Mouse (Mus musculus) left cerebral cortex, adult 2 months (tissue): ENCODE results near the gene P4hb. TPM values are rescaled to one million over a fixed set of nuclear protein-coding genes. Genes with fewer than 3 reads are reported as not detected.

Source experiments
- DNase-seq, 2 experiments: peaks; one replicate each; pipeline ENCODE4 v3.0.0; 2021 to 2022; ENCODE audit warnings: low spot score in 2 of 2, mixed read lengths in 1 of 2; ENCODE audit errors: extremely low spot score in 1 of 2
- H3K27ac ChIP-seq: fragments of 200-600 bp; 2 replicates; pipeline ENCODE4 v1.8.1; 2022
- H3K4me3 ChIP-seq: fragments of 200-600 bp; 2 replicates; pipeline ENCODE4 v1.8.1; 2022
- CTCF ChIP-seq: fragments of 200-600 bp; IDR thresholded peaks from 2 replicates; pipeline ENCODE4 v1.8.1; 2022; ENCODE audit warnings: antibody characterized with exemption, mild to moderate bottlenecking, moderate library complexity
- intact Hi-C: fragments of 180-260 bp; cut with DNase I; formaldehyde crosslinking; loops from one replicate; pipeline ENCODE4 v1.15.1; 2025
- total RNA-seq, 2 experiments: library from RNA; stranded (reverse); gene quantifications; 2 replicates each; pipeline ENCODE4 v1.2.3; 2021

The P4hb gene
- total RNA-seq, 2 experiments from 2014 or later = 114 to 120 TPM

- intact Hi-C loops = no loop called here
- peak; percentile 73 for TF ChIP-seq CTCF
- H3K4me3 ChIP-seq = no peak overlapping the region
- DNase-seq = peak; percentile 59 to 62
- H3K27ac ChIP-seq = no peak overlapping the region
Measured at GRCm38 (mm10) chr11:120612763-120613162, 39.7 kb upstream of the P4hb start.

GRCm38 (mm10) chr11:120610477-120611046 is 37.5 kb upstream of the P4hb start:
- no peak overlapping the region for H3K27ac ChIP-seq
- no peak for TF ChIP-seq CTCF
- H3K4me3 ChIP-seq = no peak overlapping the region
- intact Hi-C loops = no loop called here
- DNase-seq = no peak

GRCm38 (mm10) chr11:120609250-120609649 is 36.2 kb upstream of the P4hb start:
- no peak overlapping the region for H3K27ac ChIP-seq
- H3K4me3 ChIP-seq = no peak overlapping the region
- no peak for TF ChIP-seq CTCF
- intact Hi-C loops = no loop called here
- DNase-seq = no peak

GRCm38 (mm10) chr11:120608241-120609034 is 35.4 kb upstream of the P4hb start, which contains the start of gene Npb:
Npb (plus strand) TSS chr11:120608477.
- Histone ChIP-seq H3K27ac (no peak within 1 kb of the TSS), H3K4me3 (no peak within 1 kb of the TSS)
- TF ChIP-seq CTCF = no peak
- intact Hi-C loops = no loop called here
- no peak for DNase-seq

- TF ChIP-seq CTCF = no peak
- no peak for DNase-seq
- intact Hi-C loops = no loop called here
- no peak overlapping the region for H3K27ac ChIP-seq
- no peak overlapping the region for H3K4me3 ChIP-seq
Measured at GRCm38 (mm10) chr11:120606764-120607163, 33.7 kb upstream of the P4hb start.

GRCm38 (mm10) chr11:120605667-120606066 is 32.6 kb upstream of the P4hb start:
- intact Hi-C loops = no loop called here
- TF ChIP-seq CTCF = no peak
- Histone ChIP-seq H3K4me3 (no peak overlapping the region), H3K27ac (no peak overlapping the region)
- no peak for DNase-seq

GRCm38 (mm10) chr11:120603545-120603944 is 30.5 kb upstream of the P4hb start:
- intact Hi-C loops = no loop called here
- DNase-seq = no peak
- no peak overlapping the region for H3K27ac ChIP-seq
- H3K4me3 ChIP-seq = no peak overlapping the region
- TF ChIP-seq CTCF = no peak

- Histone ChIP-seq H3K4me3 (no peak overlapping the region), H3K27ac (no peak overlapping the region)
- intact Hi-C loops = no loop called here
- no peak for TF ChIP-seq CTCF
- no peak for DNase-seq
Measured at GRCm38 (mm10) chr11:120600716-120601115, 27.7 kb upstream of the P4hb start.

- Histone ChIP-seq H3K27ac (no peak overlapping the region; the same call in 1 of the 2 replicates), H3K4me3 (peak overlapping the region; percentile 85)
- DNase-seq = no peak
- TF ChIP-seq CTCF = no peak
- intact Hi-C loops = no loop called here
Measured at GRCm38 (mm10) chr11:120598990-120599549, 26.0 kb upstream of the P4hb start.

GRCm38 (mm10) chr11:120598283-120598989 is 25.4 kb upstream of the P4hb start, which contains the start of the genes Alyref and Anapc11:
Alyref (minus strand) TSS chr11:120598365.
Anapc11 (plus strand) TSS chr11:120598421.
- peak; percentile 94 to 96 for DNase-seq
- peak within 1 kb of the TSS; percentile 79 for H3K27ac ChIP-seq
- intact Hi-C loops = no loop called here
- peak within 1 kb of the TSS; percentile 85 for H3K4me3 ChIP-seq
- TF ChIP-seq CTCF = no peak; the same call in 1 of the 2 replicates

GRCm38 (mm10) chr11:120597240-120598235 is 24.5 kb upstream of the P4hb start:
- Histone ChIP-seq H3K27ac (no peak overlapping the region), H3K4me3 (peak overlapping the region; percentile 85)
- DNase-seq = no peak
- intact Hi-C loops = no loop called here
- TF ChIP-seq CTCF = no peak
